Mouse (Mus musculus) spleen, adult 2 months (tissue): ENCODE measurements around the gene Defb20.

Experiments used
- CTCF ChIP-seq: fragments of 200-500 bp; IDR thresholded peaks from 2 replicates; pipeline ENCODE4 v1.5.1; 2011; ENCODE audit warnings: mild to moderate bottlenecking, inconsistent platforms; ENCODE audit not compliant: insufficient read depth, insufficient read length, insufficient replicate concordance; ENCODE audit errors: extremely low read depth
- POLR2A ChIP-seq: fragments of 200-500 bp; IDR thresholded peaks from 2 replicates; pipeline ENCODE4 v1.6.1; 2011; ENCODE audit warnings: low read depth, low read length, inconsistent platforms

- TF ChIP-seq CTCF (no peak), POLR2A (no peak)
These were observed 41.1 kb downstream of the Defb20 start, which contains the start of gene Defb28 for GRCm38 (mm10) chr2:152517981-152518380.
